Mouse (Mus musculus): ENCODE measurements around the gene Gm5141. TPM values are rescaled to one million over a fixed set of nuclear protein-coding genes. Genes with fewer than 3 reads are reported as not detected.
"Not testable (repeated sequence)": the region's sequence is repeated elsewhere in the genome, so short reads cannot be mapped to it uniquely, and the experiment has no call there.

Gene Gm5141
- 2.9 and 3.9 TPM in 2 replicates for polyA plus RNA-seq (2012; rRNA removed)

DNA sequence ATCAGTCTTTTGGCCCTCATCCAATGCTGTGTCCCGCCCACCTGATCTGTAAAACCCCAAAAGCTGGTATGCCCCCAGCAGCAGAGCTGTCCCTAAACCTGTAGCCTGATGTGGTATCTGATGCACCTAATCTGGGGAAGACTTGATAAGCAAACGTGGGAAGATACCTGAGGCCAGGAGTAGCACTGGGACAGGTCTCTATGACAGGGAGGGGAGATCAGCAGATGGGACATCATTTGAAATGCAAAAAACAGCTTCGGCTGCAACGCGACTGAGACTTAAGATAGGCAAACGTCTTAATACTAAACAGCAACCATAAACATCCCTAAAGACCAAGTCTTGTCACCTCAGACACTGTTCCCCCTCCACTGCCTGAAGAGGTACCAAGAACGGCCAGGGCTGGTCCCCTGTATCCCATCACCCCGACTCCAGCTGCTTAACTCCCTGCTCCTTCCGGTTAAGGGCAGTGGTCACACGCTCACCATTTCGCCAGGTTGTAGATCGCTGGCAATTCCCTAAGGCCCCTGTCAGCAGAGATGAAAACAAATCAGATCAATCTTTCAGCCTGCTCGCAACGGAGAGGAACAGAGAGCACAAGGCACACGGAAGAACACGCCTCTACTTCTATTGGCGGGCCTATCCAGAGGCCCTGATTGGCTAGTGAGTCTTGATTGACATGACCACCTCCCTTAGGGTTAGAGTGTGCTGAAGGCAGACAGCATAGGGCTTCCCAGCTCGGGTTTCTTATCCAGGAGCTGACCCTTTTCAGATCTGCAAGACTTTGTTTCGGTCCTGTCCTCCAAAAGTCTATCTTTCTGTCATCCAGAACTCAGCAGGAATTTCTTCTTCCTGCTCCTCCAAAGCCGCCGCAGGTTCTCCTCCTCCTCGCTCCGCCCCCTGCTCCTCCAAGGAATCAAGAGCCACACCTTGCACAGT lies at the start of gene Gm5141:
Gene Gm5141, minus strand, starts transcription at position 610 of the 936 bp plus-strand sequence.
- H3K27ac ChIP-seq (ENCODE audit: insufficient read depth, low read length), result not testable (repeated sequence)
- H3K4me3 ChIP-seq (replicated peaks; ENCODE audit: insufficient read depth, low read depth, low read length), result peak within 1 kb of the TSS; percentile 83

DNA sequence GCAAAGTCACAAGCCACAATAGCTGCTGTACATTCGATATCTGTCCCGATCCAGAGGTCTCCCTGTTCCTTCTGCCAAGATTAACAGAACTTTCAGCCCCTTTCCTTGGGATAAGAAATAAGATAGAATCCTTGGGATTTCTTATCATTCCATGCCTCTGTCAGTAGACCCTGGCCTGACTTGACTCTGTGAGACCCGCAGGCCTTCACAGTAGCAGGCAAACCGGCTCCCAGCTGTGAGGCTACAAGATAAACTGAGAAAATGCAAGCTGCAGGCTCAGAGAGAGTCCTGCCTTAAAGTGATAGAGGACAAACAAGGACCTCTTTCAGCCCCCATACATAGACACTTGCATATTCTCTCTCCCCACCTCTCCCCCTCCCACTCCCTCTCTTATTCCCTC lies 47.7 kb upstream of the Gm5141 start:
- TF ChIP-seq POLR2A (IDR thresholded peaks at IDR 0.05; ENCODE audit: borderline replicate concordance, insufficient read depth, low read length) (no peak), CTCF (IDR thresholded peaks at IDR 0.05; ENCODE audit: borderline replicate concordance, insufficient read depth, low read depth, low read length) (no peak)
- Histone ChIP-seq H3K4me1 (ENCODE audit: control insufficient read depth, insufficient read depth, low read length) (no peaks in the 10 kb centered on the region), H3K27me3 (ENCODE audit: control insufficient read depth, insufficient read depth, low read length) (no peaks in the 10 kb centered on the region), H3K4me3 (replicated peaks; ENCODE audit: insufficient read depth, low read depth, low read length) (no peak overlapping the region), H3K27ac (ENCODE audit: insufficient read depth, low read length) (no peak overlapping the region)
- no peak for DNase-seq
- 38% methylated on average over 4 of the region's 4 CpGs for WGBS

More for the DNA sequence above, at the start of gene Gm5141:
- not testable (repeated sequence) for H3K27me3 ChIP-seq (ENCODE audit: control insufficient read depth, insufficient read depth, low read length); H3K4me1 ChIP-seq (ENCODE audit: control insufficient read depth, insufficient read depth, low read length)
- peak; percentile 60 to 72 for DNase-seq
- WGBS, result 5% methylated on average over 23 of the region's 23 CpGs

DNA sequence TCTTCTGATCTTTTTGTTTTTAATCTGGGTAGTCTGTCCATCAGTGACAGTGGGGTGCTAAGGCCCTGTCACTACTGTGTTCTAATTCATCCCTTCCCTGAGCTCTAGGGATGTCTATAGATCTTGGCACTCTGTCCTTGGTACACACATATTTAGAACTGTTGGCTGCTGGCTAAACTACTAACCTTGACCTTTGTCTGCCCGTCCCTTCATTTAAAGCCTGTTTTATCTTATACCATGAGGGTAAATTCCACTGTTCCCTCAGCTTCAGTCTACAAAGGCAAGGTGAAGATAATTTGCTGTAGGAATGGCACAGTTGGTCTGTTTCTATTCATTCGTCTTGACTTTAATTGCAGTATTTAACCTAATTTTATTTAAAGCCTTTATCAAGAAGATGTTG lies 46.6 kb upstream of the Gm5141 start:
- Histone ChIP-seq H3K4me3 (replicated peaks; ENCODE audit: insufficient read depth, low read depth, low read length) (no peak overlapping the region), H3K27me3 (ENCODE audit: control insufficient read depth, insufficient read depth, low read length) (no peaks in the 10 kb centered on the region), H3K4me1 (ENCODE audit: control insufficient read depth, insufficient read depth, low read length) (no peaks in the 10 kb centered on the region), H3K27ac (ENCODE audit: insufficient read depth, low read length) (no peak overlapping the region)
- no peak for TF ChIP-seq CTCF (IDR thresholded peaks at IDR 0.05; ENCODE audit: borderline replicate concordance, insufficient read depth, low read depth, low read length)
- TF ChIP-seq POLR2A (IDR thresholded peaks at IDR 0.05; ENCODE audit: borderline replicate concordance, insufficient read depth, low read length), result no peak
- WGBS, result 80% methylated on average over 2 of the region's 2 CpGs
- no peak for DNase-seq

- not testable (repeated sequence) for H3K27me3 ChIP-seq (ENCODE audit: control insufficient read depth, insufficient read depth, low read length); DNase-seq; H3K4me3 ChIP-seq (replicated peaks; ENCODE audit: insufficient read depth, low read depth, low read length); H3K4me1 ChIP-seq (ENCODE audit: control insufficient read depth, insufficient read depth, low read length); H3K27ac ChIP-seq (ENCODE audit: insufficient read depth, low read length)
- 79% methylated on average over 3 of the region's 3 CpGs for WGBS
These were observed 30.1 kb upstream of the Gm5141 start for GRCm38 (mm10) chr13:62815705-62816104.

DNA sequence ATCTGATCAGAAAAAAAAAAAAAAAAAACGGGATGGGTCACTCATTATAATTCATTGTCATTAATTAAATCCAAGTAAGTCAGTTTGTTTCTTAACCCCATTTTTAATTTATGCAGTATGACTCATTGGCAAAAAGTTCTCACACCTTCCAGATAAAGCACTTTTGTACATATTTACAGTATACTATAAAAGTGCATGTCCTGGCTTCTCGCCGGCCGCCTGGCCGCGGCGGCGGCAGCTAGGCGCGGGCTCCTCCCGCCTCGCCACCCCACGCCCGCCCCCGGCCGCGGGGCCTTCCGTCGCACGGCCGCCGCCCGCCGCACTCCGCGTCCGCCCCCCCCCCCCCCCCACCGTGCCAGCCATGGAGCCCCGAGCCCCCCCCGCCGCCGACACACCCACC lies 27.1 kb upstream of the Gm5141 start:
- no peak overlapping the region for H3K4me3 ChIP-seq (replicated peaks; ENCODE audit: insufficient read depth, low read depth, low read length)
- 11% methylated on average over 26 of the region's 32 CpGs for WGBS

GRCm38 (mm10) chr13:62807981-62808380 lies 22.4 kb upstream of the Gm5141 start:
- not testable (repeated sequence) for H3K4me3 ChIP-seq (replicated peaks; ENCODE audit: insufficient read depth, low read depth, low read length); H3K27ac ChIP-seq (ENCODE audit: insufficient read depth, low read length); DNase-seq; H3K27me3 ChIP-seq (ENCODE audit: control insufficient read depth, insufficient read depth, low read length); H3K4me1 ChIP-seq (ENCODE audit: control insufficient read depth, insufficient read depth, low read length)
- 87% methylated on average over 6 of the region's 6 CpGs for WGBS

More for the DNA sequence above, 27.1 kb upstream of the Gm5141 start:
- TF ChIP-seq CTCF (IDR thresholded peaks at IDR 0.05; ENCODE audit: borderline replicate concordance, insufficient read depth, low read depth, low read length), result no peak
- Histone ChIP-seq H3K4me1 (ENCODE audit: control insufficient read depth, insufficient read depth, low read length) (no peaks in the 10 kb centered on the region), H3K27me3 (ENCODE audit: control insufficient read depth, insufficient read depth, low read length) (no peaks in the 10 kb centered on the region), H3K27ac (ENCODE audit: insufficient read depth, low read length) (no peak overlapping the region)
- DNase-seq, result no peak

DNA sequence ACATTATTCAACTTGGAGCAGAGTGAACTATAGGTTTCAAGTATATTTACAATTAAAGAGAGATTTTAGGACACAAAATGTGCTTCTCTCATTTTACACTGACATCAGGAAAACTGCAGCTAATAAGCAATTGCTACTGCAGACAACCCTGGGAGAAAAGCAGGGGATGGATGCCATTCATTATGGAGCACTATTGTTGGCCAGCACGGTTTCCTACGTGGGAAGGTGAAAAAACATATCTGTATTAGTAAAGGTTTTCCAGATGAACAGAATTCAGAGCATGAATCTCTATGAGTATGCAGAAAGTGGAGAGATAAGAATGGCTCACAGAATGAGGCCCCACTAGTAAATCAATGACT lies 506 bp upstream of the Gm5141 start:
- DNase-seq; H3K4me1 ChIP-seq (ENCODE audit: control insufficient read depth, insufficient read depth, low read length); H3K27me3 ChIP-seq (ENCODE audit: control insufficient read depth, insufficient read depth, low read length); H3K27ac ChIP-seq (ENCODE audit: insufficient read depth, low read length): not testable (repeated sequence)
- 33% methylated on average over 2 of the region's 2 CpGs for WGBS
- H3K4me3 ChIP-seq (replicated peaks; ENCODE audit: insufficient read depth, low read depth, low read length), result peak overlapping the region; percentile 83

GRCm38 (mm10) chr13:62763806-62764205 lies 21.8 kb downstream of the Gm5141 start:
- DNase-seq, result peak in 1 of 2 experiments; percentile 2
- not testable (repeated sequence) for H3K27me3 ChIP-seq (ENCODE audit: control insufficient read depth, insufficient read depth, low read length); H3K4me1 ChIP-seq (ENCODE audit: control insufficient read depth, insufficient read depth, low read length); H3K4me3 ChIP-seq (replicated peaks; ENCODE audit: insufficient read depth, low read depth, low read length); H3K27ac ChIP-seq (ENCODE audit: insufficient read depth, low read length)
- 64% methylated on average over 2 of the region's 2 CpGs for WGBS

DNA sequence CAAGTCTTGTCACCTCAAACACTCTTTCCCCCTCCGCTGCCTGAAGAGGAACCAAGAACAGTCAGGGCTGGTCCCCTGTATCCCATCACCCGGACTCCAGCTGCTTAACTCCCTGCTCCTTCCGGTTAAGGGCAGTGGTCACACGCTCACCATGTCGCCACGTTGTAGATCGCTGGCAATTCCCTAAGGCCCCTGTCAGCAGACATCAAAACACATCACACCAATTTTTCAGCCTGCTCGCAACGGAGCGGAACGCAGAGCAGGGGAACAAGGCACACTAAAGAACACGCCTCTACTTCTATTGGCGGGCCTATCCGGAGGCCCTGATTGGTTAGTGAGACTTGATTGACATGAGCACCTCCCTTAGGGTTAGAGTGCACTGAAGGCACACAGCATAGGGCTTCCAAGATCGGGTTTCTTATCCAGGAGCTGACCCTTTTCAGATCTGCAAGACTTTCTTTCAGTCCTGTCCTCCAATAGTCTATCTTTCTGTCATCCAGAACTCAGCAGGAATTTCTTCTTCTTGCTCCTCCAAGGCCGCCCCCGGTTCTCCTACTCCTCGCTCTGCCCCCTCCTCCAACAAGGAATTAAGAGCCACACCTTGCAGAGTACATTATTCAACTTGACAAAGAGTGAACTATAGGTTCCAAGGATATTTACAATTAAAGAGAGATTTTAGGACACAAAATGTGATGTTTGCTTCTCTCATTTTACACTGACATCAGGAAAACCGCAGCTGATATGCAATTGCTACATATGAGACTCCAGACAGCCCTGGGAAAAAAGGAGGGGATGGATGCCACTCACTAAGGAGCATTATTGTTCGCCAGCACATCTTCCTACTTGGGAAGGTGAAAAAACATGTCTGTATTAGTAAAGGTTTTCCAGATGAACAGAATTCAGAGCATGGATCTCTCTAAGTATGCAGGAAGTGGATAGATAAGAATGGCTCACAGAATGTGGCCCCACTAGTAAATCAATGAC lies 24.9 kb downstream of the Gm5141 start, which contains the start of gene Platr25:
Gene Platr25, minus strand, starts transcription at position 278 of the 984 bp plus-strand sequence.
- H3K4me1 ChIP-seq (ENCODE audit: control insufficient read depth, insufficient read depth, low read length); H3K27ac ChIP-seq (ENCODE audit: insufficient read depth, low read length); H3K27me3 ChIP-seq (ENCODE audit: control insufficient read depth, insufficient read depth, low read length): not testable (repeated sequence)
- H3K4me3 ChIP-seq (replicated peaks; ENCODE audit: insufficient read depth, low read depth, low read length), result peak within 1 kb of the TSS; percentile 52
- 11% methylated on average over 20 of the region's 20 CpGs for WGBS
- peak; percentile 63 to 66 for DNase-seq
